ENCODE assay signal across 9 mouse cellular contexts in the genomic region with DNA sequence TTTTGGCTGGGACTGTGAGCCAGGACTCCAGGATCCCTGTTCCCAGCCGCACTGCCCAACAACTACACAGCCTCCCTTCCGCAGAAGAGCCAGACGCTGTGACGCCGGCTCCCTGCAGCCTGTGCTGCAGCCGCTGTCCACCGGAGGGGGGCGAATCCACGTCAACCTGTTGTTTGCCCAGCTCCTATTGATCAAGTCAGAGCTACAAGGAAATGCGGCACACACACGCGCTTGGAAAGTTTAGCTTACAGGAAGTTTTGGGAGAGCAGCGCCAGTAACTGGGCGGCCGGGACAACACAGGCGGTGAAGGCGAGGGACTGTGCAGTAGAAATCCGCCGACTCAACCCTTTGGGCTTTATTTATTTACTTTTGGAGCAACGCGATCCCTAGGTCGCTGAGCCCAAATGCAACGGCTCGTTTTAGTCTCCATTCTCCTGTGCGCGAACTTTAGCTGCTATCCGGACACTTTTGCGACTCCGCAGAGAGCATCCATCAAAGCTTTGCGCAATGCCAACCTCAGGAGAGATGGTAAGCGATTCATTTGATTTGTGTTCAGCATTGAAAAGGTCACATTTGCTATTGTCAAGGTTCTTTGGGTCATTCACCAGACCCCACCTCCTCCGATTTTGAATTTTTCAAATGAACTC. TPM values are rescaled to one million over a fixed set of nuclear protein-coding genes. Genes with fewer than 3 reads are reported as not detected.
DNase-seq lines count a peak whose midpoint lies in the region; ATAC-seq and TF ChIP-seq lines count a peak whose summit lies in the region.
"Had no signal": no experiment of that assay in that cellular context is flagged by ENCODE, and none has a peak within 500 bp of the region (broad histone marks: within the 10 kb centered on the region; RNA-seq: fewer than 3 reads in every experiment).

A gene (plus strand): TSS at position 194 of the 647 bp plus-strand sequence.

- ATAC-seq in frontal cortex, adult (ENCODE audit: low TSS enrichment): peak; percentile 80
- ATAC-seq in embryonic facial prominence, embryonic 12.5 days (ENCODE audit: insufficient number of reproducible peaks, insufficient read depth, low FRiP score, low TSS enrichment): peak; percentile 90
- ATAC-seq in midbrain, postnatal 0 days (ENCODE audit: low FRiP score): peak; percentile 79

- no peaks in the 10 kb centered on the region for H3K27me3 ChIP-seq in embryonic facial prominence, embryonic 12.5 days
- H3K27me3 ChIP-seq in heart, adult 2 months (ENCODE audit: control insufficient read depth, insufficient read depth, low read length): no peaks in the 10 kb centered on the region
- H3K27me3 ChIP-seq in midbrain, postnatal 0 days (ENCODE audit: insufficient read depth, low read length): no peaks in the 10 kb centered on the region

- 2% methylated on average over 32 of the region's 32 CpGs for WGBS in embryonic facial prominence, embryonic 12.5 days
- 2% methylated on average over 32 of the region's 32 CpGs for WGBS in heart, adult 2 months
- WGBS in midbrain, postnatal 0 days: 3% methylated on average over 32 of the region's 32 CpGs

- H3K36me3 ChIP-seq in embryonic facial prominence, embryonic 12.5 days: no peaks in the 10 kb centered on the region
- peaks cover 6% of the 10 kb centered on the region; the same call in 1 of the 2 replicates for H3K36me3 ChIP-seq in heart, adult 2 months (ENCODE audit: control insufficient read depth, insufficient read depth, low read length)
- no peaks in the 10 kb centered on the region for H3K36me3 ChIP-seq in midbrain, postnatal 0 days (ENCODE audit: insufficient read depth, low read length)

- TF ChIP-seq CTCF in heart, adult 2 months (IDR thresholded peaks at IDR 0.05): peak; percentile 79
- TF ChIP-seq CTCF in midbrain, postnatal 0 days (IDR thresholded peaks at IDR 0.05): peak; percentile 63

- no peak for DNase-seq in frontal cortex, postnatal 25 days (ENCODE audit: low spot score in 2 of 2)
- DNase-seq in heart, adult 2 months: peak; percentile 82 to 85
- peak; percentile 66 for DNase-seq in kidney, adult 11 months
- DNase-seq in liver: peak; percentile 64
- DNase-seq in midbrain, postnatal 0 days (ENCODE audit: low spot score): peak; percentile 73
- peak; percentile 43 for DNase-seq in urinary bladder, adult 2 months (ENCODE audit: low spot score)

- peak within 1 kb of the TSS; percentile 46 for H3K4me3 ChIP-seq in embryonic facial prominence, embryonic 12.5 days
- H3K4me3 ChIP-seq in heart, adult 2 months: peak within 1 kb of the TSS; percentile 76
- H3K4me3 ChIP-seq in midbrain, postnatal 0 days (ENCODE audit: low read depth, low read length): peak within 1 kb of the TSS; percentile 42

- TF ChIP-seq EP300 in heart, adult 2 months (IDR thresholded peaks at IDR 0.05; ENCODE audit: insufficient read depth, low read depth, low read length): 0 out of 2 replicates have a peak, but pooled peaks have one; percentile 46

- H3K4me1 ChIP-seq in embryonic facial prominence, embryonic 12.5 days: no peaks in the 10 kb centered on the region
- H3K4me1 ChIP-seq in heart, adult 2 months (ENCODE audit: control insufficient read depth, insufficient read depth, low read length): peaks cover 4% of the 10 kb centered on the region
- no peaks in the 10 kb centered on the region for H3K4me1 ChIP-seq in midbrain, postnatal 0 days (ENCODE audit: insufficient read depth, low read length)

- no peak within 1 kb of the TSS for H3K27ac ChIP-seq in embryonic facial prominence, embryonic 12.5 days
- H3K27ac ChIP-seq in heart, adult 2 months: peak within 1 kb of the TSS; percentile 81
- H3K27ac ChIP-seq in midbrain, postnatal 0 days (ENCODE audit: low read depth, low read length): no peak within 1 kb of the TSS

- intact Hi-C loops in heart, adult 2 months (cut with DNase I): loop anchor here (1.0 to 10.0 kb wide), 4 partner anchors 232 to 500 kb away; no protein-coding TSS in a partner anchor

- peak; percentile 66 for TF ChIP-seq POLR2A in heart, adult 2 months (IDR thresholded peaks at IDR 0.05; ENCODE audit: insufficient read depth, low read depth, low read length)

- H3K9me3 ChIP-seq in embryonic facial prominence, embryonic 12.5 days: no peaks in the 10 kb centered on the region
- no peaks in the 10 kb centered on the region for H3K9me3 ChIP-seq in midbrain, postnatal 0 days (ENCODE audit: low read length)

- peak within 1 kb of the TSS; percentile 72 for H3K4me2 ChIP-seq in embryonic facial prominence, embryonic 12.5 days (replicated peaks)
- peak within 1 kb of the TSS; percentile 82 for H3K4me2 ChIP-seq in midbrain, postnatal 0 days (ENCODE audit: low read depth, low read length, poor library complexity, severe bottlenecking)

- H3K9ac ChIP-seq in embryonic facial prominence, embryonic 12.5 days: peak within 1 kb of the TSS; percentile 38; the same call in 1 of the 2 replicates
- peak within 1 kb of the TSS; percentile 47 for H3K9ac ChIP-seq in heart, adult 2 months (ENCODE audit: low read depth, low read length)
- H3K9ac ChIP-seq in midbrain, postnatal 0 days (replicated peaks; ENCODE audit: low read length, poor library complexity, severe bottlenecking): 0 out of 2 replicates have a peak within 1 kb of the TSS, but pooled peaks have one; percentile 29

- no peaks in the 10 kb centered on the region for H3K79me2 ChIP-seq in heart, adult 2 months (replicated peaks; ENCODE audit: control insufficient read depth, insufficient read depth, low read length)

RNA-seq across cellular contexts. Expression of the gene that starts here (rescaled TPM):
- polyA plus RNA-seq in embryonic facial prominence, embryonic 12.5 days (2016; fragmentation: Nextera tagmentation; extraction: Ambion mirVana): 6.6 and 8.1 TPM in 2 replicates
- 10 to 100 TPM; 10.6 to 13.1 TPM for total RNA-seq in heart, adult 2 months (2021)
- polyA plus RNA-seq in heart, adult 2 months (2012; rRNA removed): 4.1 and 8.0 TPM in 2 replicates
- 4.5 and 6.7 TPM in 2 replicates for total RNA-seq in midbrain, postnatal 0 days (2014; rRNA removed)
- polyA plus RNA-seq in midbrain, postnatal 0 days (2015; fragmentation: Nextera tagmentation; extraction: Ambion mirVana): 3.0 and 3.7 TPM in 2 replicates
- 29.0 and 34.0 TPM in 2 replicates for polyA plus RNA-seq in urinary bladder, adult 2 months (2012; rRNA removed)
- total RNA-seq: neutrophil, adult 5-6 weeks had no signal

Comparison
In these comparisons a context has a peak if more than half of its experiments do, and no peak if none do; other contexts are left out.
1. DNase-seq: peak in heart, adult 2 months (2 of 2), kidney, adult 11 months (single experiment), liver (single experiment), midbrain, postnatal 0 days (single experiment) and urinary bladder, adult 2 months (single experiment); none in frontal cortex, postnatal 25 days (0 of 2).
2. Peak in every context shown above with its lines, with median percentiles within 50 percentile points of each other: ATAC-seq, H3K4me3 ChIP-seq and H3K9ac ChIP-seq.